Mouse (Mus musculus) myocyte (in vitro differentiated cells): ENCODE measurements around the gene Magt1.

ENCODE experiments used
- CEBPB ChIP-seq: IDR thresholded peaks from 2 replicates; pipeline ENCODE4 v1.6.1; 2011; ENCODE audit warnings: mild to moderate bottlenecking, moderate library complexity; ENCODE audit not compliant: poor library complexity, insufficient read depth, severe bottlenecking
- MAX ChIP-seq: IDR thresholded peaks from one replicate; pipeline ENCODE4 v1.6.1; 2011; ENCODE audit warnings: low read depth, mild to moderate bottlenecking, control low read depth
- POLR2A ChIP-seq: IDR thresholded peaks from one replicate; pipeline ENCODE4 v1.6.1; 2011; ENCODE audit warnings: low read depth, mild to moderate bottlenecking, control low read depth, moderate library complexity; ENCODE audit not compliant: insufficient read length
- POLR2AphosphoS2 ChIP-seq: IDR thresholded peaks from one replicate; pipeline ENCODE4 v1.6.1; 2011; ENCODE audit warnings: low read depth, control low read depth; ENCODE audit not compliant: insufficient read length
- USF1 ChIP-seq: IDR thresholded peaks from one replicate; pipeline ENCODE4 v1.6.1; 2011; ENCODE audit warnings: low read depth, mild to moderate bottlenecking, control low read depth, moderate library complexity

DNA sequence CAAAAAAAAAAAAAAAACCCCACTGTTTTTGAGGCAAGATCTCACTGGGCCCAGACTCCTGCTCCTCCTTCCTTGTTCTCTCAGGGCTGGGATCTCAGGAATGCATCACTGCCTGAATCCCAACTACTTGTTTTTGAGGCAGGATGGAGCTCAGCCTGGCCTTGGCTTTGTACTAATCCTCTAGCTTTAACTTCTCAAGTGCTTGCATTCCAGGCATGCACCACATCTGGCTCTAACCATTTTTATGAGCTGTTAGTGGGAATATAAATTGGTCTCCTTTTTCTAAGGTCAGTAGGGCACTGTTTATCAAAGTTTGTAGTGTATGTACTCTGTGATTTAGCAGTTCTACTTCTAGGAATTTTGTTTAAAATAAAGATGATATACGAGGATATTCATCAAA is 36.5 kb upstream of the Magt1 start:
- TF ChIP-seq POLR2A (no peak), CEBPB (no peak), MAX (no peak), POLR2AphosphoS2 (no peak), USF1 (no peak)
